Mouse (Mus musculus) liver, adult 2 months (tissue): ENCODE data around the gene Serpini1. TPM values are rescaled to one million over a fixed set of nuclear protein-coding genes. Genes with fewer than 3 reads are reported as not detected.
"Not testable (repeated sequence)": the region's sequence is repeated elsewhere in the genome, so short reads cannot be mapped to it uniquely, and the experiment has no call there.

Source experiments
- DNase-seq: peaks from one replicate; pipeline ENCODE4 v3.0.0-alpha.2; 2011; ENCODE audit warnings: low read depth, low spot score; ENCODE audit errors: extremely low read depth
- H3K27ac ChIP-seq: fragments of 200-500 bp; replicated peaks from 2 replicates; pipeline ENCODE4 v1.5.1; 2012; ENCODE audit warnings: low read depth, mild to moderate bottlenecking, control low read depth, inconsistent platforms, low read length; ENCODE audit not compliant: insufficient read depth
- H3K27me3 ChIP-seq: fragments of 200-500 bp; 2 replicates; pipeline ENCODE4 v1.6.1; 2012; ENCODE audit warnings: mild to moderate bottlenecking, moderate library complexity, low read length, inconsistent platforms; ENCODE audit not compliant: control insufficient read depth, insufficient read depth
- H3K36me3 ChIP-seq: fragments of 200-500 bp; 2 replicates; pipeline ENCODE4 v1.6.1; 2012; ENCODE audit warnings: low read length, inconsistent platforms; ENCODE audit not compliant: control insufficient read depth, insufficient read depth
- H3K4me1 ChIP-seq: fragments of 200-500 bp; 2 replicates; pipeline ENCODE4 v1.6.1; 2011; ENCODE audit warnings: low read length; ENCODE audit not compliant: control insufficient read depth, insufficient read depth
- H3K4me3 ChIP-seq: fragments of 200-500 bp; 2 replicates; pipeline ENCODE4 v1.5.1; 2011; ENCODE audit warnings: low read depth, mild to moderate bottlenecking, control low read depth, low read length, moderate library complexity; ENCODE audit not compliant: insufficient read depth
- H3K79me2 ChIP-seq: fragments of 200-500 bp; 2 replicates; pipeline ENCODE4 v1.6.1; 2012; ENCODE audit warnings: inconsistent platforms, mild to moderate bottlenecking, low read length, moderate library complexity; ENCODE audit not compliant: control insufficient read depth, insufficient read depth
- H3K9ac ChIP-seq: fragments of 200-500 bp; 2 replicates; pipeline ENCODE4 v1.6.1; 2012; ENCODE audit warnings: low read depth, mild to moderate bottlenecking, control low read depth, inconsistent platforms, low read length
- CTCF ChIP-seq: fragments of 200-500 bp; IDR thresholded peaks from 2 replicates; pipeline ENCODE4 v1.5.1; 2011; ENCODE audit warnings: low read depth, low read length, control low read depth
- POLR2A ChIP-seq: fragments of 200-500 bp; IDR thresholded peaks from 2 replicates; pipeline ENCODE4 v1.6.1; 2011; ENCODE audit warnings: low read length, control low read depth; ENCODE audit not compliant: insufficient read depth; ENCODE audit errors: extremely low read depth
- WGBS: fragments of 180-500 bp; shearing (Covaris S2); methylation state at CpG from one replicate; pipeline ENCODE4 v1.1.7; 2018; 5-methylcytosine and 5-hydroxymethylcytosine counted together
- polyA plus RNA-seq: library from polyadenylated mRNA; depleted of rRNA; stranded (reverse); fragments of >200 nt; gene quantifications from 2 replicates; pipeline ENCODE4 v1.2.3, GENCODE M21; 2012
- total RNA-seq: library from RNA; depleted of rRNA; stranded (reverse); fragments of >200 nt; gene quantifications from 2 replicates; pipeline ENCODE4 v1.2.3, GENCODE M21; 2014

Serpini1 gene
- total and polyA plus RNA-seq, 2 experiments: 0.05 to 0.28 TPM

DNA sequence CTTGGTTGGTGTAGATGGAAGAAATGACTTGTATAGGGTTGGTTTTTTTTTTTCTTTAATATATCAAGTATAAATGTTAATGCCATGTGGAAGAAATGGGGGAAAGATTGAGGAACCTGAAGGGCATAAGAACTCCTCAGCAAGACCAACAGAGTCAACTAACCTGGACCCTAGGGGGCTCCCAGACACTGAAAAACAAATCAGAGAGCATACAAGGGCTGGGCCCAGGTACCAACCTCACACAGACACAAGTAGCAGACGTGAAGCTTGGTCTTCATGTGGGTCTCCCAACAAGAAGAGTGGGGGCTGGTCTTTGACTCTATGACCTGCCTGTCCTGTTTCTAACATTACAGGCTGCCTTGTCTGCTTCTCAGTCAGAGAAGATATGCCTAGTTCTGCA lies 82.2 kb downstream of the Serpini1 start:
- Histone ChIP-seq H3K79me2 (no peaks in the 10 kb centered on the region), H3K27ac (no peak overlapping the region), H3K9ac (no peak overlapping the region), H3K36me3 (no peaks in the 10 kb centered on the region), H3K27me3 (no peaks in the 10 kb centered on the region), H3K4me3 (no peak overlapping the region), H3K4me1 (no peaks in the 10 kb centered on the region)
- DNase-seq: no peak
- no peak for TF ChIP-seq POLR2A
- no peak for TF ChIP-seq CTCF
- 54% methylated on average over 1 of the region's 1 CpGs for WGBS

GRCm38 (mm10) chr3:75647542-75647941 lies 90.2 kb downstream of the Serpini1 start:
- no peaks in the 10 kb centered on the region for H3K27me3 ChIP-seq
- H3K27ac ChIP-seq: no peak overlapping the region
- H3K4me1 ChIP-seq: no peaks in the 10 kb centered on the region
- no peak for TF ChIP-seq POLR2A
- TF ChIP-seq CTCF: no peak
- H3K79me2 ChIP-seq: no peaks in the 10 kb centered on the region
- DNase-seq: no peak
- H3K4me3 ChIP-seq: no peak overlapping the region
- no peaks in the 10 kb centered on the region for H3K36me3 ChIP-seq
- H3K9ac ChIP-seq: no peak overlapping the region

- DNase-seq: no peak
- H3K27me3 ChIP-seq: no peaks in the 10 kb centered on the region
These were observed 90.9 kb downstream of the Serpini1 start for GRCm38 (mm10) chr3:75648226-75648625.

DNA sequence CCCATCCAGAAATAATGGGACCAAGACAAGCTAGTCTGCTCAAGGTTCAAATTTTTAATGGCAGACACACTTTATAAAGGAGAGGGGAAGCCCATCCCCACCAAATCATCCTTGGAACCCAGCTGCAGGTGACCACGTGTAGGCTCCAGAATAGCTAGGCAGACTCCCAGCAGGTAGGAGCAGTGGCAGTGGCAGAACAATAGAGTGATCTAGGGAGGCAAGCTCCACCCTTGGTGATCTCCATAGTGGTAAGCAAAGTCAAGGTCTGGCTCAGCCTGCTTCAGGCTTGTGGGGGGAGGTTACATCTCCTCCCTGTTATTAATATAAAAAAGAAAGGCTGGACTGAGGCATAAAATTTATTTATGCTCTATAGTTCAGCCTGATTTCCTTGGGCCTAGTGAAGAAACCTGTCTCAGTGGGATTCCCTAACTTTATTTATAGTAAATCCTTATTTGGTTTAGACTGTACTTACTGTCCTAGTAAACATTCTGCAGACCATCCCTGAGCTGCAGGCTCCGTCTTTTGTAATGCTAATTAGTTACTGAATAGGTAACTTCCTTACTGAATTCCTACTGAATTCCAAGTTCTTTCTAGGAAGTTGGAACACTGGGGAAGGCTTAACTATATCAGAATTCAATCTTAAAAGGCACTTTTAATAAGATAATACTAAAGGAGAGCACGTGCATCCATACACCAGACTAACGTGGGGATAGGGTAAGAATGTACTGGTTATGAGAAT lies 93.2 kb downstream of the Serpini1 start:
- not testable (repeated sequence) for H3K36me3 ChIP-seq, H3K27me3 ChIP-seq, H3K4me3 ChIP-seq, H3K4me1 ChIP-seq, H3K79me2 ChIP-seq, H3K9ac ChIP-seq, H3K27ac ChIP-seq, DNase-seq
- 68% methylated on average over 4 of the region's 4 CpGs for WGBS

More at GRCm38 (mm10) chr3:75648226-75648625, 90.9 kb downstream of the Serpini1 start:
- TF ChIP-seq CTCF: no peak
- no peak for TF ChIP-seq POLR2A
- no peak overlapping the region for H3K27ac ChIP-seq
- no peak overlapping the region for H3K4me3 ChIP-seq
- H3K36me3 ChIP-seq: no peaks in the 10 kb centered on the region
- H3K9ac ChIP-seq: no peak overlapping the region
- no peaks in the 10 kb centered on the region for H3K4me1 ChIP-seq
- 90% methylated on average over 1 of the region's 1 CpGs for WGBS
- H3K79me2 ChIP-seq: no peaks in the 10 kb centered on the region

DNA sequence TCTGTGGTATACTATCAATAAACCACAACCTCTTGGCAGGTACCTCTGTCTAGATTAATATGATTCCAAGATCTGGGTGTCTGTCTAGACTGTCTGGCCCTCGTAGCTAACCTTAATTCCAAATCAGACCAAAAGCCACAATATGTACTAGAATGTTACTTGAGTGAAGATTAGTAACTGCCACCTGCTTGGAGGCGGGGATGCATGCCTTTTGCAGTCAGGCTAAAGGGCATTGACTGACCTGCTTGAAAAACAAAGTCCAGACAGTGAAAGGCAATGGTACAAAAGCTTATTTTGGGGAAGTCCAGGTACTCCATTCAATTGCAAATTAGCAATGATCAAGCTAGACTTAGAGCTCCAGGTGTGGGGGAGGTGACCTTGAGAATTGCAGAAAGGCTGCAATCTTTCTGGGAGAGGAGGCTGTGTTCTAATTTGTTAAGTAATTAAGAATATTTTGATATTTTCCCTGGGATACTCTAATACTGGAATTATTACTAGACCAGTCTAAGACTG lies 94.3 kb downstream of the Serpini1 start:
- DNase-seq: no peak
- no peak for TF ChIP-seq POLR2A
- TF ChIP-seq CTCF: no peak
- Histone ChIP-seq H3K27ac (no peak overlapping the region), H3K79me2 (no peaks in the 10 kb centered on the region), H3K4me3 (no peak overlapping the region), H3K4me1 (no peaks in the 10 kb centered on the region), H3K36me3 (no peaks in the 10 kb centered on the region), H3K9ac (no peak overlapping the region), H3K27me3 (no peaks in the 10 kb centered on the region)
- 83% methylated on average over 2 of the region's 2 CpGs for whole genome bisulfite sequencing

- not testable (repeated sequence) for DNase-seq, H3K27ac ChIP-seq, H3K4me3 ChIP-seq, H3K36me3 ChIP-seq, H3K4me1 ChIP-seq, H3K9ac ChIP-seq, H3K27me3 ChIP-seq, H3K79me2 ChIP-seq
- WGBS: 73% methylated on average over 4 of the region's 4 CpGs
These were observed 96.6 kb downstream of the Serpini1 start for GRCm38 (mm10) chr3:75653901-75654300.
